Mouse (Mus musculus) embryonic facial prominence, embryonic 15.5 days (tissue): ENCODE data around the gene Akt3. TPM values are rescaled to one million over a fixed set of nuclear protein-coding genes. Genes with fewer than 3 reads are reported as not detected.

Experiments
- ATAC-seq: fragments of 200-750 bp; cut with Nextera tagmentation; 2 replicates; pipeline ENCODE4 v1.8.0; 2017; ENCODE audit warnings: low read depth, moderate TSS enrichment; ENCODE audit not compliant: insufficient number of reproducible peaks, low FRiP score, low TSS enrichment
- H3K27ac ChIP-seq: fragments of 300-500 bp; sonication (generic); replicated peaks from 2 replicates; pipeline ENCODE4 v1.5.1; 2015; ENCODE audit warnings: mild to moderate bottlenecking, inconsistent platforms
- H3K27me3 ChIP-seq: fragments of 300-500 bp; sonication (generic); 2 replicates; pipeline ENCODE4 v1.6.1; 2015; ENCODE audit warnings: inconsistent platforms
- H3K36me3 ChIP-seq: fragments of 300-500 bp; sonication (generic); 2 replicates; pipeline ENCODE4 v1.6.1; 2015; ENCODE audit warnings: mild to moderate bottlenecking, inconsistent platforms
- H3K4me1 ChIP-seq: fragments of 300-500 bp; sonication (generic); 2 replicates; pipeline ENCODE4 v1.6.1; 2015; ENCODE audit warnings: inconsistent platforms
- H3K4me2 ChIP-seq: fragments of 300-500 bp; sonication (generic); replicated peaks from 2 replicates; pipeline ENCODE4 v1.6.1; 2015; ENCODE audit warnings: mild to moderate bottlenecking, inconsistent platforms
- H3K4me3 ChIP-seq: fragments of 300-500 bp; sonication (generic); replicated peaks from 2 replicates; pipeline ENCODE4 v1.5.1; 2015; ENCODE audit warnings: mild to moderate bottlenecking, inconsistent platforms
- H3K9ac ChIP-seq: fragments of 300-500 bp; sonication (generic); 2 replicates; pipeline ENCODE4 v1.6.1; 2015; ENCODE audit warnings: inconsistent platforms
- H3K9me3 ChIP-seq: fragments of 300-500 bp; sonication (generic); replicated peaks from 2 replicates; pipeline ENCODE4 v1.6.1; 2016; ENCODE audit warnings: inconsistent platforms
- WGBS: fragments of 180-500 bp; shearing (Covaris S2); methylation state at CpG from one replicate; pipeline ENCODE4 v1.1.7; 2015; 5-methylcytosine and 5-hydroxymethylcytosine counted together
- polyA plus RNA-seq: library from polyadenylated mRNA; unstranded; fragments of >200 nt; fragmentation: Nextera tagmentation; extraction: Ambion mirVana; gene quantifications from 2 replicates; pipeline ENCODE4 v1.2.1, GENCODE M21; 2015

Gene Akt3
- polyA plus RNA-seq, 1 experiment from 2014 or later: 5.2 TPM

DNA sequence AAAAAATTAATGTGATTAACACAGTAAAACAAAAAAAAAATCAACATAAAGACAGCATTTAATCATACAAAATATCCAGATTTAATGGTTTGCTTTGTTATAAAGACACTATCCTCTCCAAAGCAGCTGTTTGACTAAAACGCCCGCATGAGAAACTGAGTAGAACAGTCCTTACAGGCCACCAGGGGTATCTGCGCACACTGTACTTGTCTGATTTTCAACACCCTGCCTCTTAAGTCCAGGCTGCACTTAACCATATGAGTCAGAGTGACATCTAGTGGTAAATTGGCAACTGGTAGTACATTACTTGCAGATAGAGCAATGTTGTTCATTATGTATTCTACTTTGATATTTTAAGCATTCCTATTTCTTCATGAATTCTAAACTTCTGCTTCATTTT, 69.3 kb downstream of the Akt3 start:
- no peaks in the 10 kb centered on the region for H3K27me3 ChIP-seq
- no peak overlapping the region for H3K9ac ChIP-seq
- no peaks in the 10 kb centered on the region for H3K4me1 ChIP-seq
- ATAC-seq: no peak
- no peak overlapping the region for H3K27ac ChIP-seq
- 29% methylated on average over 3 of the region's 3 CpGs for WGBS
- no peak overlapping the region for H3K4me3 ChIP-seq
- H3K36me3 ChIP-seq: no peaks in the 10 kb centered on the region
- H3K9me3 ChIP-seq: no peaks in the 10 kb centered on the region
- H3K4me2 ChIP-seq: no peak overlapping the region

DNA sequence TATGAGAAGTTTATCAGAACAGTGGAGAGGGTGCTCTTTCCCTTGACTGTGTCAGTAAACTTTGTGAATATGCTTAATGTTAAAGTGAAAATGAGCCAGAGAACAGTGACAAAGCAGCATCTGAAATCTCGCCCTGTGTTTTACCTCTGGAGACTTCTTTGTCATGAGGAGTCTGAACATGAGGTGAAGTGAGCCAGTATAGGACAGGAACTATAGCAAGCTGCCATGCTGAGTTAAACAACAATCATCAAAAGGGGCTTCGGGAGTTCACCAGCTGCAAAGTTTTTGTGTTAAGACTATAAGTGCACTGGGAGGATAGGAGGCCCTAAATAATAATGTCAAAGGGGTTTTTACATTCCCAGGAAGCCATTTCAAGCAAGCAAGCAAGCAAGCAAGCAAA, 71.3 kb downstream of the Akt3 start:
- no peak overlapping the region for H3K9ac ChIP-seq
- H3K4me3 ChIP-seq: no peak overlapping the region
- H3K27ac ChIP-seq: no peak overlapping the region
- no peak for ATAC-seq
- H3K36me3 ChIP-seq: no peaks in the 10 kb centered on the region
- H3K4me1 ChIP-seq: no peaks in the 10 kb centered on the region
- WGBS: 80% methylated on average over 2 of the region's 2 CpGs
- H3K27me3 ChIP-seq: no peaks in the 10 kb centered on the region
- H3K9me3 ChIP-seq: no peaks in the 10 kb centered on the region
- no peak overlapping the region for H3K4me2 ChIP-seq

DNA sequence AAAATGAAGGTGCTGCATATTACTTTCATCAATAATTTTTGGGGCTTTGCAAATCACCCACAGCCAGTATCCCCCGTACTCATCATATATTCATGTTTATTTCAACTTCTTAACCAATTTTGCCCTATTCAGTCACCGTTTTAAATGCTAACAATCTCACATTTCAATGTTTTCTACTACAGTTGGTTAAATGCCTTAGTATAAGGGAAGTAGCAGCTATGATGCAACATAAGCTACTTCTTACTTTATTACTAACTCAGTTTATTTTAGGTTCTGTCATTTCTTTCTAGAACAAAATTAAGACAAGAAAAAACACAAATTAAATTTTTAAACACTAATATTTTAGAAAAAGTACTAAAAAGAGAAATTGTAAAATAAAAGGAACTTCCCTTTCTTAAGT, 78.4 kb downstream of the Akt3 start:
- H3K9me3 ChIP-seq: no peaks in the 10 kb centered on the region
- no peaks in the 10 kb centered on the region for H3K27me3 ChIP-seq
- H3K4me1 ChIP-seq: no peaks in the 10 kb centered on the region
- H3K36me3 ChIP-seq: no peaks in the 10 kb centered on the region
- no peak overlapping the region for H3K9ac ChIP-seq
- H3K4me2 ChIP-seq: no peak overlapping the region
- ATAC-seq: no peak
- H3K27ac ChIP-seq: no peak overlapping the region
- no peak overlapping the region for H3K4me3 ChIP-seq
- WGBS: 85% methylated on average over 2 of the region's 2 CpGs

DNA sequence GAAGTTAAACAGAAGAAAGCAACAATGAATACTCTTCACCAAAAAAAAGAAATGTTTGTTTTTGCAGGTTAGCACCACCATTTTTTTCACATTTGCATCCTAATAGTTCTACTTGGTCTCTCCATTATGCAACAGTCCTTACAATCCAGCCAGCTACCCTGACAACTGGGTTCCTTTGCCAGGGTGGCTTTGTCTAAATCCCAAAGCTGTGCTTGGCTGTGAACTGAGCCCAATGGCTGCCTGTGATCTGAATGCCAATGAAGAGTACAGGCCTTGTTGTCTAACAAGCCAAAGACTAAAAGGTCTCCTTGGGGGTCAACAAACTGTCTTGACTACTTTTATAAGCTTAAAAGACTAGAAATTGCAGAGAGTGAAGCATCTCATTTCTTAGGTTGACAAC, 82.6 kb downstream of the Akt3 start:
- Histone ChIP-seq H3K36me3 (no peaks in the 10 kb centered on the region), H3K4me2 (no peak overlapping the region), H3K4me3 (no peak overlapping the region), H3K4me1 (no peaks in the 10 kb centered on the region), H3K27ac (no peak overlapping the region), H3K9me3 (no peaks in the 10 kb centered on the region), H3K9ac (no peak overlapping the region), H3K27me3 (no peaks in the 10 kb centered on the region)
- ATAC-seq: no peak

DNA sequence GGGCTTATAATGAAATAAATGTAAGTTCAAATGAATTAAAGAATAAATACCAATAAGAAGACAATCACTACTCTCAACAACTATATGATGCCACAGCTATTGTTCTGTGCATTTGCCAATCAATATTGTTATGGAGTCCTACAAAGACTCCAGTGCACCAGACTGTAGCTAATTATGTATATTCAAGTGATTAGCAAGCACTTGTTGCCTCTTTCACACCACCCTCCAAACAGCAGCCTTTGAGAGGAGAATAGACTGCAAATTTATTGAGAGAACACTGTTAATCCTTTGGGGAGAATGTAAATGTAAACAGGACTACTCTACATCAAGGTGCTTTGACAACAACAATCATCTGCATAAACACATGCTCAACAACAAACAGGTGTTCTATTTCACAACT, 86.7 kb downstream of the Akt3 start:
- Histone ChIP-seq H3K4me1 (no peaks in the 10 kb centered on the region), H3K4me2 (no peak overlapping the region), H3K4me3 (no peak overlapping the region), H3K9me3 (no peaks in the 10 kb centered on the region), H3K27ac (no peak overlapping the region), H3K36me3 (no peaks in the 10 kb centered on the region), H3K9ac (no peak overlapping the region), H3K27me3 (no peaks in the 10 kb centered on the region)
- ATAC-seq: no peak

DNA sequence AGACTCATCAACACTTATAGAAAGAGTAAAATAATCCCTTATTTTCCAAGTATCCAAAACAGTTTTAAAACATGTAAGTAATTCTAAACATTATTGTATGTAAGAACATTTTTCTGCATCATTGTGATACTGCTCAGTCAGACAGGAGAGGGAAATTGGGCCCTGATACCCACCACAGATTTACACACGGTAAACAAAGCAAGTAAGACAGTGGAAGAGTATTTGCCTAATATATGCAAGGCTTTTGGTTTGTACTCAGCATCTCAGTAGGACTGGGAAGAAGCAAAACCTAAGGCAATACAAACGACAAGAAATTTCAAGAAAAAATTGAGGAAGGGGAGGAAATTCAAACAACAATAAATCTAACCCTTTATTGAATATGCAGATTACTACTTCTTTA, 92.2 kb downstream of the Akt3 start:
- ATAC-seq: no peak
- H3K27me3 ChIP-seq: no peaks in the 10 kb centered on the region
- no peaks in the 10 kb centered on the region for H3K4me1 ChIP-seq
- H3K4me3 ChIP-seq: no peak overlapping the region
- H3K27ac ChIP-seq: no peak overlapping the region
- no peaks in the 10 kb centered on the region for H3K36me3 ChIP-seq
- WGBS: 51% methylated on average over 2 of the region's 2 CpGs
- no peak overlapping the region for H3K9ac ChIP-seq
- H3K4me2 ChIP-seq: no peak overlapping the region
- no peaks in the 10 kb centered on the region for H3K9me3 ChIP-seq

DNA sequence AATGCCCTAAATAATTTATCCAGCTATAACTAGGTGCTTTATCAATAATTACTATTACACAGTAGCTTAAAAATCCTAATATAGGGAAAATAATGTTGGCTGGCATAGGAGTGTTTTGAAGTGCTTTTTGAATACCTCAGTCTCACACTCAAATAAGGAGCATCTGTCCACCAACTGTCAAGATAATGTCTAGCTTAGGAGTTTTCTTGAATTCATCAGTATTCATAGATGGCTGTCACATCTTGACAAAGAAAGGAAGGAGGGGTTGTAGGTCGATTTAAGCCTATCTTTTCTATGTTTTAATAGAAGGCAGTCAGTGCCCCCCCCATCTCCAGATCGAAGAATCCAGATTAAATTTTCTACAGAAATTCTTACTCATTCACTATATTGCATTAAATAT, 92.7 kb downstream of the Akt3 start:
- Histone ChIP-seq H3K9me3 (no peaks in the 10 kb centered on the region), H3K4me3 (no peak overlapping the region), H3K27me3 (no peaks in the 10 kb centered on the region), H3K4me2 (no peak overlapping the region), H3K27ac (no peak overlapping the region), H3K36me3 (no peaks in the 10 kb centered on the region), H3K9ac (no peak overlapping the region), H3K4me1 (no peaks in the 10 kb centered on the region)
- 84% methylated on average over 2 of the region's 2 CpGs for WGBS
- ATAC-seq: no peak

DNA sequence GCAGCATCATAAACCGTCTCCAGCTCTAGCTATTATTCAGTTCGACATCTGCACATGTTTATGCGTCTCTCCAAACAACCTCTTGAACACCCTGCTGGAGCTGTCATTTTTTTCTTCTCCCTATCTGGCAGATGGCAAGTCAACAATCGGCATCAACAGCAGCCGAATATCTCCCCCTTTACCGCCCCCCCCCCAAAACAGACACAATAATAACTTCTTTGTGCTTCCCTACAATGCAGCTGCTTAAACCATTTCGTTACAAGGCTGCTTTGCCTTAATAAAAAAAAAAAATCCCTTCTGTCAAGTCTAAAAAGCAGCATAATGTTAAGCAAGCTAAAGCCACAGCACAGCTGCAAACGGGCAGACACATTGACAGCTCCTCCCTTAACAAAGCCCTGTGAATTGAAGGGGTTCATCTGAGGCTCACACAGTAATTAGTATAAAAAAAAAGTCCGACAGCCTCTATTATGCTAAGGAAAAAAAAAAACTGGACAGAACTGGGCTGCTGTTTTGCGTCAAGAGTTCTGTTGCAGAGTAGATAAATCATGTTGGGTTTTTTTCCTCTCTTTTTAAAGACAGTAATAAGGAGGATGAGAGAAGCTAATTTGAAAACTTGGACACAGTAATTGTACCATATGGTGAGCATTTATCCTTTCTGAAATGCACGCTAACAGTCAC, 107.5 kb downstream of the Akt3 start:
- H3K4me2 ChIP-seq: peak overlapping the region; percentile 31; the same call in 1 of the 2 replicates
- 10% methylated on average over 11 of the region's 11 CpGs for WGBS
- no peaks in the 10 kb centered on the region for H3K9me3 ChIP-seq
- no peaks in the 10 kb centered on the region for H3K36me3 ChIP-seq
- H3K27ac ChIP-seq: peak overlapping the region; percentile 51
- peaks cover 7% of the 10 kb centered on the region; the same call in 1 of the 2 replicates for H3K4me1 ChIP-seq
- H3K9ac ChIP-seq: no peak overlapping the region
- peak overlapping the region; percentile 14; the same call in 1 of the 2 replicates for H3K4me3 ChIP-seq
- no peak; the same call in 1 of the 2 replicates for ATAC-seq
- H3K27me3 ChIP-seq: no peaks in the 10 kb centered on the region

DNA sequence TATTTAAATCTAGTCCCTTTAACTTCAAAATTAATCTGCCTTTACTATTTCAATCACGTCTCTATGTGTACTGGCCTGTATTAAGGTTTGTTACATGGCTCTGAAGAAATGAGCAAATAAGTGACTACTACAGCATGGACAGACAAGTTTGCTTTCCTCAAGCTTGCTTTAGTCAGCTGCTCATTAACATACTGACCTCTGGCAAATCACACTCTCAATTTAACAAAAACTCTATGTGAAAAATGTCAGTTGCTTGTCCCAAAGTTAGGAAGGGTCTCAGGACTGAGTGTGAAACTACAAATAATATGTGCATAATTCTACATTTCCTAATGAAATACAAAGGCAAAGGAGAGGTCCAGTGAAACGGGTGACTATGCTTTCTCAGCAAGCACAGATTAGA, 109.3 kb downstream of the Akt3 start:
- H3K36me3 ChIP-seq: no peaks in the 10 kb centered on the region
- H3K9me3 ChIP-seq: no peaks in the 10 kb centered on the region
- no peak overlapping the region for H3K27ac ChIP-seq
- H3K4me1 ChIP-seq: peaks cover 7% of the 10 kb centered on the region; the same call in 1 of the 2 replicates
- no peak overlapping the region for H3K9ac ChIP-seq
- no peak for ATAC-seq
- no peak overlapping the region for H3K4me3 ChIP-seq
- no peaks in the 10 kb centered on the region for H3K27me3 ChIP-seq
- H3K4me2 ChIP-seq: no peak overlapping the region
- 64% methylated on average over 2 of the region's 2 CpGs for WGBS

DNA sequence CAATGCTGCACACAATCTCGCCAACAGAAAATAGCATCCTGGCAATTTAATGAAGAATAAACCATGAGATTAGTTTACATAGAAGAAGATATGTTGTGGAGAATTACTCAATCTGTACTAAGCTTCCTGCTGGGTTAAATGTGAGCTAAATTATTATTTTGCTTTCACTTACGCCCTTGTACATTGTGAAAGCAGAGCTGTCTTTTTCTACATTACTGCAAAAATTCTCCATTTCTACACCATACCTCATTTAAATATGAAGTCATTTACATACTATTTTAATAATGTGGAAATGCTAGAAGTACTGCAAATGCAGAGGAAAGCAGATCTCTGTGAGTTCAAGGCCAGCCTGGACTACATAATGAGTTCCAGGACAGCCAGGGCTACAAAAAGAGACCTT, 116.5 kb downstream of the Akt3 start:
- Histone ChIP-seq H3K4me1 (no peaks in the 10 kb centered on the region), H3K27me3 (no peaks in the 10 kb centered on the region), H3K36me3 (no peaks in the 10 kb centered on the region), H3K9ac (no peak overlapping the region), H3K4me3 (no peak overlapping the region), H3K27ac (no peak overlapping the region), H3K9me3 (no peaks in the 10 kb centered on the region), H3K4me2 (no peak overlapping the region)
- ATAC-seq: no peak
- WGBS: 79% methylated on average over 2 of the region's 2 CpGs

DNA sequence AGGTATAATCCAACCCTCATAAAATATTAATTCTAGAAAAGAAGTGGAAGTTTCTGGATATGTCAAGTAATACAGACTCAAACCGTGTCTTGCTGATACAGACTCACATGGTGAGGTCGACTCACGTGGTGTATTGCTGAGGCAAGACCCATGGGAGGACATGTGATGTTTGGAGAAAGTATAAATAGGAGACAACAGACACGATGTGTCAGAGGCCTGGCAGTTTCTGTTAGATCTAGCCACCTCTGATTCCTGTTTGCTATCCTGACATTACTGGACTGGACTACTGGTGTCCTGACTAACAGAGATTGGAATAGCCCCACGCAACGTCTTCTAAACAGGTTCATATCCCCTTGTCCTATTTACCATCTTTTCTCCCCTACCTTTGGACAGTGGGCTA, 118.4 kb downstream of the Akt3 start:
- H3K27me3 ChIP-seq: no peaks in the 10 kb centered on the region
- no peaks in the 10 kb centered on the region for H3K4me1 ChIP-seq
- 77% methylated on average over 6 of the region's 6 CpGs for WGBS
- no peaks in the 10 kb centered on the region for H3K36me3 ChIP-seq
- no peak overlapping the region for H3K4me2 ChIP-seq
- ATAC-seq: no peak
- H3K27ac ChIP-seq: no peak overlapping the region
- no peaks in the 10 kb centered on the region for H3K9me3 ChIP-seq
- no peak overlapping the region for H3K4me3 ChIP-seq
- H3K9ac ChIP-seq: no peak overlapping the region

DNA sequence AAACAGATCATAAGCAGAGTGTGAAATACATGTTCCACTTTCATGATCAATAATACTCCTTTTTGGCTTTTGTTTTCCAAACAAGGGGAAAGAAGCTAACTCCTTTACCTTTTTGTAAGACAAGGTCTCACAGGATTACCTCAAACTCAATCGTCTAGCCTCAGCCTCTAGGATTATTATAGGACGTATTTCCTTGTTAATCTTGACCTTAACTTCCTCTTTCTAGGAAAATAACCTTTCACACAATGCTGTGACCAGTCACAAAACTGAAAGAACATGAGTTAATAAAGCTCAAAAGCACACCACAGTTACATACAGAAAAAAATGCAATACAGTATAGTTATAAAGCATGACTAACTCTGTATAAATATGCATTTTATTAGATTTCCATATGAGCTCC, 126.5 kb downstream of the Akt3 start:
- Histone ChIP-seq H3K4me1 (no peaks in the 10 kb centered on the region), H3K9me3 (no peaks in the 10 kb centered on the region), H3K27me3 (no peaks in the 10 kb centered on the region), H3K9ac (no peak overlapping the region), H3K4me3 (no peak overlapping the region), H3K4me2 (no peak overlapping the region), H3K27ac (no peak overlapping the region), H3K36me3 (no peaks in the 10 kb centered on the region)
- 81% methylated on average over 2 of the region's 2 CpGs for WGBS
- ATAC-seq: no peak
